Mouse (Mus musculus): ENCODE data around the gene Pfas. TPM values are rescaled to one million over a fixed set of nuclear protein-coding genes. Genes with fewer than 3 reads are reported as not detected.
"Not testable (repeated sequence)": the region's sequence is repeated elsewhere in the genome, so short reads cannot be mapped to it uniquely, and the experiment has no call there.

The Pfas gene
- total RNA-seq, 2 experiments from 2014 or later = 14.3 to 14.5 TPM

DNA sequence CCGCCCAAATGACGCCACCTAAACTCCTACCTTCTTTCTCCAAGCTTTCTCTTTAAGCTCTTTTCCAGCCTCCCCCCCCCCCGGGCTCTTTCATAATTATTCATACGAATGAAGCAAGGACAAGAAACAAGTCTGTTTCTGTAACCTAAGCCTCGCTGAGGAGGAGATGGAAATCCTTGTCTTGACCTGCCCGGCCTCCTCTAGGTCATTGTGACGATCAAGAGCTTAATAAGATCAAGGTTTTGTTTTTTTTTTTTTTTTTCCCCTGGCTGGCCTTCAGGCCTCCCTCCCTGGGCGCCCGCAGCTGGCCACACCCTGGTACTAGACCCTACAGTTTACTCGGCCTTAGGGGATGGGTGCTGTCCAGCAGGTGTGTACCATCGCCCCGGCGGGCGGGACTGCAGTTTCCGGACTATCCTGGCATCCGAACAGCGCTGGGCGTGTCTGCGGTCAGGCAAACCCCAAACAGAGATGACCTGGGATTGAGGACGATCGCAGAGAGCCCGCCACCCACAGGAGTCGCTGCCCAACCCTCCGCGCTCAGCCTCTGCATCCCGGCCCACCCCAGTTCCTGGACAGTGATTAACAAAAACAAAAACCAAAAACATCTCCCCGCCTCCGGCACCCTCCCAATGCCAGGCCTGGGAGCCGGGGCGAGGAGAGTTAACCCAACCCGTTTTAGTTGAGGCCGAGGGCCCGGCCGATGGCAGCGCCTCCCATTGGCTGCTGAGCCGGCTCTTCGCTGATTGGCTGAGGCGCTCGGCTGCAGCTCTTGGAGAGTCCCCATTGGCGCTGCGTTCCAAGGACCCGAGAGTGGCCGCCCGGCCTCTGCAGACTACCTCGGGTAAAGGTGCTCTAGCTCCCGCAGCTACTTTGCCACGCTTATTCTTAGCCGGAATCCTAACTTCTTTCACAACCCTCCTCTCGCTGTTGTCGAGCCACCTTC lies 40.6 kb downstream of the Pfas start, which contains the start of gene Slc25a35:
Slc25a35 (plus strand) TSS at position 795 of the 946 bp plus-strand sequence.
- DNase-seq = peak; percentile 90

DNA sequence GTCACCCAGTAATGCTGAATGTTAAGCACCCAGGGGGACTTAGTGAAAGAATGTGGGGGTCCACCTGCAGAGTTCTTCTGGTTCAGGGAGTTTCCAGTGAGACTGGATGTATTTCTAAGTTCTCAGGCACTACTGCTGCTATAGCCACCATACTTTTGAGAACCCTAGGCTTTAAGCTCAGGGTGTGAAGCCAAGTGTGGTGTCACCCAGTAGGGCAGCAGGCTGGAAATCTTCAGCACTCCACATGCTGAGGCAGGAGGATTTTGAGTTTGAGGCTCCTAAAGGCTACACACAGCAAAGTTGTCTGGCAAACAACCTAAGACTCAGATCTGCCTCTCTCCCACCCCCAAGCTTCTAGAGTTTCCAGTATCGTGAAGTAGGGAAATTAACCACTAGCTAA lies 41.7 kb downstream of the Pfas start:
- no peak for DNase-seq

DNA sequence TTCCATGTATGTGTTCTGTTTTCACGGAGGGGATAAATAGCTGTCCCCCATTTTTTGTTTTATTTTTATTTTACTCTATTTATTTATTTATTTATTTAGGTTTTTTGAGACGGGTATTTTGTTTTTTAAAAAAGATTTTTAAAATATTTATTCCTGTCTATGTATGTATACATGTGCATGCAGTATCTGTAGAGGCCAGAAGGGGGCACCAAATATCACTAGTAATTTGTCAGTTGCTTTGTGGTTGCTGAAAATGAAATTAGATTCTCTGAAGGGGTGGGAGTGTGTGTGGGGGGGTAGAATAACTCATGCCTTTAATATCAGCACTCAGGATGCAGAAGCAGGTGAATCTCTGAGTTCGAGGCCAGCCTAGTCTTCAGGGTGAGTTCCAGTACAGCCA lies 42.4 kb downstream of the Pfas start:
- peak; percentile 69 for DNase-seq

DNA sequence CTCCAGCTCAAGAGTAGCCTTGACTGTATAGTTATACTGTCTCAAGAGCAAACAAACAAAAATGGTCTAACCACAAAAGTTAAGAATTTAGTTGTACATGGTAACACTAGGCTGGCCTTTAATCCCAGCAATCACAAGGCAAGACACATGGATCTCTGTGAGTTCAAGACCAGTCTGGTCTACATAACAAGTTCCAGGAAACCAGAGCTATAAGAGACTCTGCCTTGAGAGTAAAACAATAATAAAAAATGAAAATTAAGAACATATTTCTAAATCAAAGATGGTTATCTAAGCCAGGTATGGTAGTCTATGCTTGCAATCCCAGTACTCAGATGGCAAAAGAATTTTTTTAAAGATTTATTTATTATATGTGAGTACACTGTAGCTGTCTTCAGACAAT lies 43.2 kb downstream of the Pfas start:
- no peak for DNase-seq

DNA sequence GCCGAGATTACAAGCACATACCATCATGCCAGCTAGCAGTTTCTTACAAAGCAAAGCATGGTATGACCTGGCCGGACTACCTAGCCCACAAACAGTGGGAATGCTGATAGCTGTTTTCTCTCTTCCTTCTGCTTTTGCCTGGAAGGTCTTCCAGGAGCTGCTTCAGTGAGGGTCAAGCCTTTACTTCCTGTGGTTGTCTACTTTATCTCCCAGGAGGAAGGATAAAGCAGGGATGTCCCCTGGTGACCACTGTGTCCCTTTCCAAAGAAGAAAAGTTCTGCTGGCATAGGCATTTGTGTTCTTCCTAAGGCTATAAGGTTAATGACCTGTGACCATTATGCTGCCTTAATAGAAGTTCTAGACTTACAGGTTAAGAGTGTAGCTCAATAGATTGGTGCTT lies 44.9 kb downstream of the Pfas start:
- DNase-seq = no peak

DNA sequence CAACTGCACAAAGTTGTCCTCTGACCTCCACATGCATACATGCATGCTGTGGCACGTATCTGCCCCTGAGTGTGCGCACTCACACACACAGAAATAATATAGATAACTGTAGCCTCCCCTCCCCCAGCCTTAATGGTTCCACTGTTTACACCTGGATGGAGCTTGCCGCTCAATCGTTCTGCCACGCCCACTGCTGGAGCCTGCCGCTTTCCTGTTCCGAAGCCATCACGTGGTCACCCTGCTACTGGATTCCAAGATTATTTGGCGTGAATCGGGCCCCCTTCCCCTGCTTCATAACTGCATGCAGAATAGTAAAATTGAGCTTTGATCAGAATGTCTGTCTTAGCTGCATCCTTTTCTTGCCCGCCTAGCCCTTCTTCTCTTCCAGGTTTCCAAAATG lies 46.1 kb downstream of the Pfas start:
- DNase-seq = not testable (repeated sequence)

DNA sequence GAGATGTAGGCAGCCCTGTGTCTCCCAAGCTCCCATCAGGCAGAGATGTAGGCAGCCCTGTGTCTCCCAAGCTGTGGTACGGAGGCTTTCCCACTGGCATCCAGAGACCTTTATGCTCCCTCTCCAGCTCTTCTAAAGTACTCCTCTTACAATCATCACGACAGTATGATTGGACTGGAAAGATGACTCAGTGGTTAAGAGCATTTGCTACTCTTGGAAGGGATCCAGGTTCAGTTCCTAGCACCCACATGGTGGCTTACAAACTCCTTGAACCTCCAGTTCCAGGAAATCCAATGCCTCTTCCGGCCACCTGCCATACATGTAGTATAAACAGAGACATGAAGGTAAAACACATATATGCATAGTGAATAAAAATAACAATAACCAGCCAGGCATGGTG lies 46.7 kb downstream of the Pfas start:
- no peak for DNase-seq

DNA sequence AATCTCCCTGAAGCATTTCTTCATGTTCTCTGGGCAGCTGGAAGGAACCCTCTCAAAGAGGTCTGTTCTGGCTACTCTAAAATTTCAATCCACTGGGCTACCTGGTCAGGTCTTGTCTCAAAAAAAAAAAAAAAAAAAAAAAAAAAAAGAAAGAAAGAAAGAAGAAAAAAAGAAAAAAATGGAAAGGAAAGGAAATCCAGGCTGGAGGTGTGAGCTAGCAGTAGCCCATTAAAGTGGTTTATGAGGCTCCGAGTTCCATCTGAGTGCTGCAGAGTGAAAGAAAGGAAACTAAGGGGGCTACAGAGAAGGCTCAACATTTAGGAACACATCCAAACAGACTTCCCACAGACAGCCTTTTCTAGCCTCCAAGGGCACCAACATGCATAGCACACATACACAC lies 50.3 kb downstream of the Pfas start:
- DNase-seq = no peak

DNA sequence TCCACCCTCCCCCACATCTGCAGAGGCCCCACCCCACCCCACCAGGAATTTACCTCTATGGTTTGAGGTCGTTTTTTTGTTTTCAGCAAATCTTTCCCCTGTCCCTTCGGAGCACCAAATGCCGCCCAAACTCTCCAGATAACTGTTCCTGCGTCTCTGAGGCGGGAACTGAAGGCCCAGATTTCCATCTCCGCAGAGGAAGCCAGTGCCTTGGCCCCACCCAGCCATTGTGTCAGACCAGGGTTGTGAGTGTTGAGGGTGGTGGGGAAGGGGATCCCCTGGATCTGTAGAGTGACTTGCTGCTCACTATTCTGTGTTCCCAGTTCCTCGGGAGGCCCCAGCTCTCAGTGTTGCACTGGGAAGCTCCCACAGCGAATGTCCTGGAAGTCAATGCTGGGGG lies 51.0 kb downstream of the Pfas start, which contains the start of gene Arhgef15:
Arhgef15 (minus strand) TSS at position 173 of the 400 bp plus-strand sequence.
- no peak for DNase-seq

DNA sequence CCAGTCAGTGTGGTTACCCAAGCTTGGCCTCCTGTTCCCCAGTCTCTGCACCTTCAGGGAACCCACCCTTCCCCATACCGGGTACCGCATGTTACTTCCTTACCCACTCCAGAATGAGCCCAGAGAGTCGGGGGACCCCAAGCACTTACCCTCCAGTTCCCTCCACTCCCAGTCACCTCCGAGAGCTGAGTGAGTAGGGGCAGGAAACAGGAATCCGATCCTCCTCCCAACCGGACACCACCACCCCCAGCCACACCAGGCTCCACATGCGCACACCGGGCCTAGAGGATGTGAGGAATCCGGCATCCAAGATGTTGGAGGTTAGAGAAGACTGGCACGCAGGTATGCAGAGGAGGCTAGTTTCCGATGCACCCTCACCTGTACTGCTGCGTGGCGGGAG lies 51.6 kb downstream of the Pfas start:
- DNase-seq = peak; percentile 50

DNA sequence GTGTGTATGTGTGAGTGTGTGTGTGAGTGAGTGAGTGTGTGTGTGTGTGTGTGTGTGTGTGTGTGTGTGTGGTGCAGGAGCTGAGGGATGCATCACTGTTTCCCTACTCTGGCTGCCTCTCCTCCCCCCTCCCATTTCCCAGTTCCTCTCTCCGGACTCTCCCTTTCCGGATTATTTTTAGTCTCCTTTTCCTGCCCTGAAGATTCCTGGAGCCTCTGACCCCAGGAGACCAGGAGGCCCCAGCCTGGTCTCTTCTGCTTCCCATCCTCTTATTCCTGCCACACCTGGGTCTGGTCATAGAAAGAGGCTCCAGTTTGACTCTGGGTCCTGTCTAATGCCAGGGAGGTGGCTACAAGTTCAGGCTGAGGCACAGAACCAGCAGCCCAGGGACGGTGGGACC lies 52.2 kb downstream of the Pfas start:
- peak; percentile 46 for DNase-seq

DNA sequence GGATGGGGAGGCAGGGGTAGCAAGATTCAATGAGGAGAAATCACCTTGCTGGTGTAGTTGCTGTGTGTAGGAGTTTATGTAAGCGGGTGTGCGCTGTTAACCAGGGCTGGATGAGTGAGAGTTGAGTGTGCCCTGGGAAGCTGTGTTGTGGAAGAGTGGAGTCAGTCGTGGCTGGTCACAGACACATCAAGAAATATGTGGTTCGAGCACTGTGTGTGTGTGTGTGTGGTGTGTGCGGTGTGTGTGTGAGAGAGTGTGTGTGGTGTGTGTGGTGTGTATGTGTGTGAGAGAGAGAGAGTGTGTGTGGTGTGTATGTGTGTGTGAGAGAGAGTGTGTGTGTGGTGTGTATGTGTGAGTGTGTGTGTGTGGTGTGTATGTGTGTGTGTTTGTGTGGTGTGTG lies 52.8 kb downstream of the Pfas start:
- no peak for DNase-seq

DNA sequence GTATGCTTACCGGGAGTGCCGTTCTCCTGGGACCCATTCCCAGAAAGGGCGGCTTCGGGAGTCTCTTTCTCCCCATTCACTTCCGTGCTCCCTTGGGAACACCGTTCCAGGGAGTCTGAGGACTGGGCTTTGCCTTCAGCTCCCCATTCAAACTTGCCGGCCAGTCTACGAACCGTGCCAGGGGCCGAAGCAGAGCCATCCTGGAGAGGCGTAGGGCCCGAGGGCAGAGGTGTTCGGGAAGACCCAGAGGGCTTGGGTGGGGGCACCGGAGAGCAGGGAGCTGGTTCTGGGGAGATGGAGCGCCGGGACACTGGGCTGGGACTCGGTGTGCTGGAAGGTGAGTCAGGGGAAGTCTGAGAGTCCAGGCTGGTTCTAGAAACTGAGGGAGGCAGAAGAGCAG lies 53.9 kb downstream of the Pfas start:
- no peak for DNase-seq

DNA sequence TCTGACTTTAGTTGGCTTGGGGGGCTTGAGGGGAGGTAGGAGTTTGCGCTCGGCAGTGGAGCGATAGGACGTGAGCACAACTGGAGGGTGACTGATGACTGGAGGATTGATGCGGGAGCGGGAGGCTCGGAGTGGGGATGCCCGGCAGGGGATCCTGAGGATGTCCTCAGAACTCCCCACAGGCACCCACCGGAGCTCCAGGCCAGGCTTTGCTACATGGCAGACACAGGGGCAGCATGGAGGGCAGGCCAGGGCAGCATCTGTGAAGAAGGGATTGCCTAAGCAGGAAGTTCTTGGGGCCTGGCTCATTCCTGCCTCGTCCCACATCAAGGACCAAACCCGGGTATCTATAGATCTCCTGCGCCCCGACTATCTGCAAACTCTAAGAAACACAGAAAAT lies 54.4 kb downstream of the Pfas start:
- no peak for DNase-seq

DNA sequence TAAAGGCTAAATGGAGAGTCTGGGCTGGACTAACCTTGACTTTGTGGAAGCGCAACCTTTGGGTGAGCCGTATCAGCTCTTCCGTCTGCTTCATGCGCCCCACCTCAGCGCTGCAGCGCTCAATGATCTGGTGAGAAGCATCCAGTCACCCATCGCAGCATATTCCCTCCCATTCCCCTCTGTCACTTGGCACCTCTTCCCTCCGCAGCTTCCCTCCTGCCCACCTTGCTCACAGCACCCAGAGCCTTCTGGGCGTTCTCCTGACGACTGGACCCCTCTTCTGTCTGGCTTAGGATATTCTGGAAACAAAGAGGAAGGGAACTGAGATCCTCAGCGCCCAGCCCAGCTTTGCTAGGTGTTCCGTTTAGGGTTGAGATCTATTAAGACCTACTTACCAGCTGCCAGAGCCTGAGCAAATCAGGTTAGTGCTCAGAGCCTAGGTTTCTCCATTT lies 60.7 kb downstream of the Pfas start:
- no peak for DNase-seq

DNA sequence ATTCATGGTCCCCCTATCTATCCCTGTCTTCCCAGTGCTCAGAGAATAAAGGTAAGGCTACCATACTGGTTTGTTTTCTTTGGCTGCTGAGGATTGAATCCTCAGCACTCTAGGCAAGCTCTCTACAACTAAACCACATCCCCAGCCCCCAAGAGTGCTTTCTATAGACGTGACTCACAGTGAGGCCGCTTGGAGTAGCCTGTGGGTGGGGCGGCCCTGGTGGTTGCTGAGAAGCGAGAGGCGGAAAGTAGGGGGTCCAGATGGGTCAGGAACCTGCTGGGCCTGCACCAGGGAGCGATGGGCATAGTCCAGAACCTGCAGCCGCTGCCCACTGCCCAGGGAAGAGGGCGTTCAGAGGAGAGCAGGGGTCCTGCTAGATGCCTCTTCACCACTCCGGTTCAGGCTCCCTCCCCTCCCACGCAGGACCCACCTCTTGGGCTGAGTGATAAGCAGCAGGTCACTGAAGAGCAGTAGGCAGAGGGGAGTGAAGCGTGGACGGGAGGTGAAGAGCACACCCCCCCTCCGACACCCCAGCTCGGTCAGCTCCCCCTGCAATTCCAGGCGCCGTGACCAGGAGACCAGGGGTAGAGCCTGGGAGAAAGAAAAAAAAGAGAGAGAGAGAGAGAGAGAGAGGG lies 61.3 kb downstream of the Pfas start:
- no peak for DNase-seq

DNA sequence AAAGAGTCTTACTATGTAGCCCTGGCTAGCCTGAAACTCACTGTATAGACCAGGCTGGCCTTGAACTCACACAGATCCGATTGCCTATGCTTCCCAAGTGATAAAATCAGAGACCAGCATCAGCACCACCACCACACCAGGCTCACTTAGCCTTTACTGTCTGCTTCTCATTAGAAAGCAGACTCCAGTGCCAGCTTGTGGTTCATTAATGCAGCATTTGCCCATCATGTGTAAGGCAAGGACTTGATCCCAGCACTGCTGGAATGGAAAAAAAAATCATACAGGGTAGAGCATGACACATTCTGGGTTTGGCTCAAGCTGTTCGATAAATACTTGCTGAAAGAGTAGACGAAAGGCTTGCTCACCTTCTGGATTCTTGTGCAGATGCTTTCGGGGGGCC lies 62.3 kb downstream of the Pfas start:
- DNase-seq = no peak

DNA sequence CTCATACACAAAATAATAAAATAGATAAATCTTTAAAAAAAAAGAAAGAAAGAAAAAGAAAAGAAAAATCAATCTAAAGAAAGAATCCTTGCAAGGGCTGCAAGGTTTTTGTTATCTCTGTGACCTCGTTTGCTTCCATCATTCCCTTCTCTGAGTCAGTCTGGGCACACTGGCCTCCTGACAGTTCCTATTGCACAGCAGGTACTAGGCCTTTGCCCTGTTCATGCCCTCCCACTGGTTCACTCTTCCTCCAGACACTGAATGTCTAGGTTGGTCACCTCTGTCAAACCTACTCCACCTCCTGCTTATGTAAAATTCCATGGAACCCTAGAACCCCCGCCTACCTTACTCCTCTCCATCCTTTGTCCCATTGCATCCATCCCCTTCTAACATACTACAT lies 63.0 kb downstream of the Pfas start:
- DNase-seq = no peak

DNA sequence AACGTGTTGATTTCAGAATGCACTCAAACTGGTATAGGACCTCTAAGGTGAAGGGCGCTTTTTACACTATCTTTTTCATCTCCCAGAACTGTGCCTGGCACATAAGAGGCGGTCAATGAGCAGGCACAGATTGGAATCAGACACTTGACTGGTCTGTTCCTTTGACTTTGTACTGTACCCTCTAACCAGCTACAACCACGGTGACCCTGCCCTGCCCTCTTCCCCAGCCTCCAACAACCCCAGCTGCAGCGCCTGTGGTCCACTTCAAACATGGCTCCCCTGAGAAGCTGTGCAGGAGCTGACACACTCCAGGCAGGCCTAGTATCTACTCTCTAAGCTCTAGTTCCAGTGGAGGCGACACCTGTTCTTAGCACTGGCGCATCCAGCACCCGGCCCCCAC lies 65.5 kb downstream of the Pfas start:
- DNase-seq = no peak

DNA sequence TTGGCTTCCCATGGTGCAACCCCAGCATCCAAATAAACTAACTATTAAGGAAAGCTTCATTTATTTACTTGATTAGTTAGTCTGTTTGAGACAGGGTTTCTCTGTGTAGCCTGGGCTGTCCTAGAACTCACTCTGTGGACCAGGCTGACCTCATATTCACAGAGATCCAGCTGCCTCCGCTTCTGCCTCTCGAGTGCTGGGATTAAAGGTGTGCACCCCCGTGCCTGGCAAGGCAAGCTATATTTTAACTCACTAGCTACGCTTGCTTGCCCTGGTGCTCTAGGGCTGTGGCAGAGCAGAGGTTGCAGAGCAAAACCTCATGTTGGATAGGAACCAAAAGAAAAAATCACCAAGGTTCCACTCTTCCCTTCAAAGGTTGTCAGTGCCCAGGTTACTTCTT lies 67.7 kb downstream of the Pfas start:
- DNase-seq = no peak

DNA sequence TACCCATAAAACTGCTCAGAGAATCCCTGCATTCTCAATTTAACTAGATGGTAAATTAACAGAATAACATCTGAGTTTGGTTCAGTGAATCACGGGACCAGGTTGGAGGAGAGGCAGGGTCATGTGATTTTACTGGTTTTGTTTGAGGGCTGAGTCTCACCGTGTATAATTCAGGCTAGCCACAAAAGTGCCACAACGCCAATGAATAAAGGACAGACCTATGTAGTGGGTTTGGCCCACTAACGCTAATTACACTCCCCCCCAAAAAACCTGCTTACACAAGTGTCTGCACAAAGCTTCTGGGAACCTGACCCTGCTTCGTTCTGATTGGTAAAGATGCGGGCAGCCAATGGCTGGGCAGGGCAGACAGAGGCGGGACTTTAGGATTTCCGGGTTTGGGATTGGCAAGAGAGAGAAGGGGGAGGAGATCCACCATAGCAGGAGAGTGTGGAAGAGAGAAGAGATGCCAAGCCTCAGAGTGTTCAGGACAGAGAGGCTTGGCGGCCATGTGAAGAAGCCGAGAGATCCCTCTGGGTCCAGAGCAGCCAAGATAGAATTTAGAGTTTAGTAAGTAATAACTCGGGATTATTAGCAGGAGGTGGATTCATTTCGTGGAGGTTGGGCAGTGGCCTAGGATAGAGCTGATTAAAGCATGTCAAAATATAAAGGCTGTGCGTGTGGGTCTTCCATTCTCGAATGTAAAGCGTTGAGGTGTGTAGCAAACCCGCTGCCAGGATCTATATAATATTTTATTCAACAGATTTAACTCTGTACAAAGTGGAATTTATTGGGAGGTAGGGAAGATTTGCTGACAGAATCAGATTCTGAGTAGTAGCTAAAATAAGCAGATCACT lies 68.6 kb downstream of the Pfas start:
- peak; percentile 89 for DNase-seq

DNA sequence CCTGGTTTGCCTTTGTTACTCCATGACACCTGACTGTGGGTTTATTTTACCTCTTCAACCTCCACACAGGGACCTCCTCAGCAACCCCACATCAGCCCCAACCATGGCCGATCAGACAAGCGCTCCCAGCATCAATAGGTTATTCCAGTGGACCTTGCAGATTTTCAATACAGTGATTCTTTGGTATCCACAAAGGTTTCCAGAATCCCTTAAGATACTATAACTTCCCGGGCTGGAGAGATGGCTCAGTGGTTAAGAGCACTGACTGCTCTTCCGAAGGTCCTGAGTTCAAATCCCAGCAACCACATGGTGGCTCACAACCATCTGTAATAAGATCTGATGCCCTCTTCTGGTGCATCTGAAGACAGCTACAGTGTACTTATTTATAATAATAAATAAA lies 71.3 kb downstream of the Pfas start:
- not testable (repeated sequence) for DNase-seq
